Mouse (Mus musculus): ENCODE measurements around the gene Clip2.
"Not testable (repeated sequence)": the region's sequence is repeated elsewhere in the genome, so short reads cannot be mapped to it uniquely, and the experiment has no call there.

The Clip2 gene

GRCm38 (mm10) chr5:134457371-134457770 lies 94.9 kb downstream of the Clip2 start:
- DNase-seq (ENCODE audit: low spot score), result no peak

GRCm38 (mm10) chr5:134456503-134456962 lies 95.7 kb downstream of the Clip2 start, which contains the start of gene Gtf2ird1:
Gene Gtf2ird1, minus strand, starts transcription at chr5:134456716.
- DNase-seq (ENCODE audit: low spot score), result peak; percentile 44

GRCm38 (mm10) chr5:134455914-134456423 lies 96.3 kb downstream of the Clip2 start:
- peak; percentile 35 for DNase-seq (ENCODE audit: low spot score)

- DNase-seq (ENCODE audit: low spot score), result no peak
Measured at GRCm38 (mm10) chr5:134455186-134455895, 96.9 kb downstream of the Clip2 start.

GRCm38 (mm10) chr5:134454421-134454820 lies 97.8 kb downstream of the Clip2 start:
- DNase-seq (ENCODE audit: low spot score), result no peak

GRCm38 (mm10) chr5:134453577-134453976 lies 98.7 kb downstream of the Clip2 start:
- no peak for DNase-seq (ENCODE audit: low spot score)

- DNase-seq (ENCODE audit: low spot score), result not testable (repeated sequence)
Measured at GRCm38 (mm10) chr5:134446755-134447154, 105.5 kb downstream of the Clip2 start.

GRCm38 (mm10) chr5:134445895-134446294 lies 106.3 kb downstream of the Clip2 start:
- DNase-seq (ENCODE audit: low spot score), result no peak

- DNase-seq (ENCODE audit: low spot score), result no peak
Measured at GRCm38 (mm10) chr5:134445208-134445831, 106.9 kb downstream of the Clip2 start.

GRCm38 (mm10) chr5:134444473-134444872 lies 107.8 kb downstream of the Clip2 start:
- DNase-seq (ENCODE audit: low spot score), result no peak

- no peak for DNase-seq (ENCODE audit: low spot score)
Measured at GRCm38 (mm10) chr5:134442066-134442465, 110.2 kb downstream of the Clip2 start.

GRCm38 (mm10) chr5:134441105-134441504 lies 111.1 kb downstream of the Clip2 start:
- DNase-seq (ENCODE audit: low spot score), result no peak

GRCm38 (mm10) chr5:134440098-134440497 lies 112.1 kb downstream of the Clip2 start:
- DNase-seq (ENCODE audit: low spot score), result no peak

- DNase-seq (ENCODE audit: low spot score), result no peak
Measured at GRCm38 (mm10) chr5:134439481-134439880, 112.8 kb downstream of the Clip2 start.

All from c-Kit-positive CD71-positive TER-119-positive erythroid progenitor cells, embryonic 14.5 days (primary cell).